Mouse (Mus musculus): Measurements from ENCODE around the gene Psenen. TPM values are rescaled to one million over a fixed set of nuclear protein-coding genes. Genes with fewer than 3 reads are reported as not detected.

Gene Psenen
- total and polyA plus RNA-seq, 2 experiments from 2014 or later = 90.4 to 154 TPM

GRCm38 (mm10) chr7:30562526-30563116 is 806 bp downstream of the Psenen start:
- DNase-seq (ENCODE audit: low spot score) = peak; percentile 26
- H3K4me1 ChIP-seq (ENCODE audit: insufficient read depth, low read length) = peaks cover 10% of the 10 kb centered on the region
- TF ChIP-seq CTCF (IDR thresholded peaks at IDR 0.05; ENCODE audit: low read depth) = no peak
- H3K9me3 ChIP-seq (ENCODE audit: low read length) = no peaks in the 10 kb centered on the region
- 2% methylated on average over 27 of the region's 27 CpGs for WGBS
- H3K36me3 ChIP-seq (ENCODE audit: insufficient read depth, low read length) = peaks cover 23% of the 10 kb centered on the region
- no peaks in the 10 kb centered on the region for H3K27me3 ChIP-seq (ENCODE audit: insufficient read depth, low read length)
- peak overlapping the region; percentile 65 for H3K9ac ChIP-seq (replicated peaks; ENCODE audit: low read length)
- H3K27ac ChIP-seq = peak overlapping the region; percentile 89
- peak overlapping the region; percentile 90 for H3K4me2 ChIP-seq (ENCODE audit: low read depth, low read length)
- H3K4me3 ChIP-seq (ENCODE audit: low read length) = peak overlapping the region; percentile 63
- ATAC-seq = peak; percentile 6; the same call in 1 of the 2 replicates

GRCm38 (mm10) chr7:30560296-30560695 is 3.1 kb downstream of the Psenen start:
- DNase-seq (ENCODE audit: low spot score) (no peak), ATAC-seq (no peak)
- no peaks in the 10 kb centered on the region for H3K9me3 ChIP-seq (ENCODE audit: low read length)
- TF ChIP-seq CTCF (IDR thresholded peaks at IDR 0.05; ENCODE audit: low read depth) = no peak
- H3K9ac ChIP-seq (replicated peaks; ENCODE audit: low read length) = no peak overlapping the region
- H3K4me2 ChIP-seq (ENCODE audit: low read depth, low read length) = no peak overlapping the region
- H3K27ac ChIP-seq = no peak overlapping the region
- 68% methylated on average over 2 of the region's 2 CpGs for WGBS
- no peaks in the 10 kb centered on the region for H3K27me3 ChIP-seq (ENCODE audit: insufficient read depth, low read length)
- H3K36me3 ChIP-seq (ENCODE audit: insufficient read depth, low read length) = peaks cover 17% of the 10 kb centered on the region; the same call in 1 of the 2 replicates
- peaks cover 10% of the 10 kb centered on the region for H3K4me1 ChIP-seq (ENCODE audit: insufficient read depth, low read length)
- H3K4me3 ChIP-seq (ENCODE audit: low read length) = no peak overlapping the region

GRCm38 (mm10) chr7:30559443-30559954 is 3.9 kb downstream of the Psenen start, which contains the start of gene Lin37:
Gene Lin37, minus strand, starts transcription at chr7:30559838.
- Histone ChIP-seq H3K9ac (replicated peaks; ENCODE audit: low read length) (peak within 1 kb of the TSS; percentile 64), H3K4me2 (ENCODE audit: low read depth, low read length) (peak within 1 kb of the TSS; percentile 99), H3K4me1 (ENCODE audit: insufficient read depth, low read length) (peaks cover 10% of the 10 kb centered on the region), H3K27me3 (ENCODE audit: insufficient read depth, low read length) (no peaks in the 10 kb centered on the region), H3K27ac (peak within 1 kb of the TSS; percentile 71), H3K36me3 (ENCODE audit: insufficient read depth, low read length) (peaks cover 19% of the 10 kb centered on the region), H3K4me3 (ENCODE audit: low read length) (peak within 1 kb of the TSS; percentile 60), H3K9me3 (ENCODE audit: low read length) (no peaks in the 10 kb centered on the region)
- under 1% methylated on average over 20 of the region's 20 CpGs for WGBS
- DNase-seq (ENCODE audit: low spot score) = peak; percentile 99
- TF ChIP-seq CTCF (IDR thresholded peaks at IDR 0.05; ENCODE audit: low read depth) = no peak
- peak; percentile 90 for ATAC-seq

- 14% methylated on average over 12 of the region's 12 CpGs for WGBS
- Histone ChIP-seq H3K4me1 (ENCODE audit: insufficient read depth, low read length) (peaks cover 10% of the 10 kb centered on the region), H3K36me3 (ENCODE audit: insufficient read depth, low read length) (peaks cover 19% of the 10 kb centered on the region), H3K4me3 (ENCODE audit: low read length) (peak overlapping the region; percentile 60), H3K27me3 (ENCODE audit: insufficient read depth, low read length) (no peaks in the 10 kb centered on the region), H3K4me2 (ENCODE audit: low read depth, low read length) (peak overlapping the region; percentile 99), H3K27ac (peak overlapping the region; percentile 71; the same call in 1 of the 2 replicates), H3K9me3 (ENCODE audit: low read length) (no peaks in the 10 kb centered on the region), H3K9ac (replicated peaks; ENCODE audit: low read length) (peak overlapping the region; percentile 64)
- ATAC-seq (no peak), DNase-seq (ENCODE audit: low spot score) (no peak)
- no peak for TF ChIP-seq CTCF (IDR thresholded peaks at IDR 0.05; ENCODE audit: low read depth)
Measured at GRCm38 (mm10) chr7:30558656-30559442, 4.6 kb downstream of the Psenen start.

GRCm38 (mm10) chr7:30557901-30558514 is 5.4 kb downstream of the Psenen start:
- WGBS = 87% methylated on average over 13 of the region's 13 CpGs
- no peaks in the 10 kb centered on the region for H3K9me3 ChIP-seq (ENCODE audit: low read length)
- H3K27ac ChIP-seq = no peak overlapping the region
- peak overlapping the region; percentile 64 for H3K9ac ChIP-seq (replicated peaks; ENCODE audit: low read length)
- no peak for TF ChIP-seq CTCF (IDR thresholded peaks at IDR 0.05; ENCODE audit: low read depth)
- H3K36me3 ChIP-seq (ENCODE audit: insufficient read depth, low read length) = peaks cover 19% of the 10 kb centered on the region
- ATAC-seq = no peak
- H3K4me2 ChIP-seq (ENCODE audit: low read depth, low read length) = peak overlapping the region; percentile 99; the same call in 1 of the 2 replicates
- peaks cover 18% of the 10 kb centered on the region for H3K4me1 ChIP-seq (ENCODE audit: insufficient read depth, low read length)
- no peak for DNase-seq (ENCODE audit: low spot score)
- no peaks in the 10 kb centered on the region for H3K27me3 ChIP-seq (ENCODE audit: insufficient read depth, low read length)
- H3K4me3 ChIP-seq (ENCODE audit: low read length) = no peak overlapping the region

- H3K27me3 ChIP-seq (ENCODE audit: insufficient read depth, low read length) = no peaks in the 10 kb centered on the region
- TF ChIP-seq CTCF (IDR thresholded peaks at IDR 0.05; ENCODE audit: low read depth) = no peak; the same call in 1 of the 2 replicates
- H3K9ac ChIP-seq (replicated peaks; ENCODE audit: low read length) = no peak overlapping the region
- 93% methylated on average over 18 of the region's 18 CpGs for WGBS
- no peak for DNase-seq (ENCODE audit: low spot score)
- no peak overlapping the region for H3K4me2 ChIP-seq (ENCODE audit: low read depth, low read length)
- peaks cover 23% of the 10 kb centered on the region for H3K4me1 ChIP-seq (ENCODE audit: insufficient read depth, low read length)
- ATAC-seq = no peak
- H3K27ac ChIP-seq = no peak overlapping the region
- H3K9me3 ChIP-seq (ENCODE audit: low read length) = no peaks in the 10 kb centered on the region
- no peak overlapping the region for H3K4me3 ChIP-seq (ENCODE audit: low read length)
- H3K36me3 ChIP-seq (ENCODE audit: insufficient read depth, low read length) = peaks cover 19% of the 10 kb centered on the region
Measured at GRCm38 (mm10) chr7:30556894-30557536, 6.4 kb downstream of the Psenen start.
